Mouse (Mus musculus): ENCODE results near the gene Pwwp2a. TPM values are rescaled to one million over a fixed set of nuclear protein-coding genes. Genes with fewer than 3 reads are reported as not detected.

Gene Pwwp2a
- total RNA-seq, 1 experiment from 2014 or later = 37.7 TPM

DNA sequence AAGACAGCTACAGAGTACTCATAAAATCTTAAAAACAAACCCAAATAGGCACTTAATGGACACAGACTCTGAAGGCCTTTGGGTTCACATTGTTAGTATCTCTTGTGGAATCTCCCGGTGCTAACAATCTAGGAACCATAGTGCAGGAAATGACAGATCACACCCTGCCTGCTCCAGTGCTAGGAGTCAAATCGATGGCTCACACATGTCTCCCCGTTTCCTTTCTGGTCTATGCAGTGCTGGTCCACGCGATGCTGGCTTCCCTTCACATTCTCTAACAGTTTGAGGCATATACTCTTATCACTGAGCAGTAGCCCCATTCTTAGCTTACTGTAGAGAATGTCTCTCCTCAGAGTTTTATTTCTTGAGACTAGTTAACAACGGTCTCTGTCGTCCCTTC lies 46.0 kb downstream of the Pwwp2a start:
- DNase-seq = no peak

- DNase-seq = no peak
Measured at GRCm38 (mm10) chr11:43728737-43729301, 47.0 kb downstream of the Pwwp2a start.

DNA sequence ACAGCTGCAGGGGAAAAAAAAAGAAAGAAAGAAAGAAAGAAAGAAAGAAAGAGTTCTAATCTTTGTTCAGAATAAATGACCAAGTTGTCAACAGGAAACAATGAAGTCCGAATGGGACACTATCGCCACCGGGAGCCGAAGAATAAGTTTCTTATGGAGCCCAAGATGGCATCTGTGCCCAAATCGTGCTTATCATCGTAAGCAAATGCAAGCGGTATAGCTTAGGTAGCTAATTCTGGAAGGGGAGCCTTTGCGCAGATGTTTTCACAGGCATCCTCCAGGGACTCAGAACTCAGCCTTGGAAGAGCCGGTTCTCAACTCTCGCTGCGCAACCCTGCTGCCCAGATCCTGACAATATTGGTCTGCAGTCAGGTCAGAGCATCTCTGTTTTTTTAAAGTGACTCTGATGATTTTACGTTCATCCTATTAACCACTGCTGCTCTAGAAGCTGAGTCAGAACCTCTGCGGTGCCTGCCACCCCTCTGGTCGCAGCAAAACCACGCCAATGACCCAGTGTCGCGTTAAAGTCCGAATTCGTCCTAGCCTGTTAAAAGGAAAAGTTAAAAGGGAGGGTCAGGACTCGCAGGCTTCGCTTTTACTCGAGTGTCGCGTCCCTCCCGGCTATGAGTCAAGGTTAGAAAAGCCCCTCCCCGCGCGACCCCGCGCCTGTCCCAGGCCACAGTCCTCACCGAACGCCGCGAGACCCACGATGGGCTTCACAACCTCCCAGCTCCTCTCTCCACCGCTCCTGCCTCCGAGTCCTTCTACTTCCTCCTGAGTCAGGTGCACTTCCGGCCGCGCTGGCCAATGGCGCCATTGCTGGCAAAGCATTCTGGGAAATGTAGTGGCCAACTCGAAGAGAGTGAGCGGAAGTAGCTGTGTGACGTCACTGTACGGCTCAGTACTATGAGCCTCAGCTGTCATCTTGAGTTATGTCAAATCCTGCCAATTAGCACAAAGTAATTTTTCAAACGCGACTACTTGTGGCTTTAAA lies 65.7 kb downstream of the Pwwp2a start, which contains the start of gene Ttc1:
TSS of gene Ttc1 (minus strand) at position 776 of the 994 bp plus-strand sequence.
- peak; percentile 95 for DNase-seq

GRCm38 (mm10) chr11:43751542-43751941 lies 69.7 kb downstream of the Pwwp2a start:
- no peak for DNase-seq

- no peak for DNase-seq
Measured at GRCm38 (mm10) chr11:43754568-43754967, 72.8 kb downstream of the Pwwp2a start.

- DNase-seq = no peak
Measured at GRCm38 (mm10) chr11:43755411-43755810, 73.6 kb downstream of the Pwwp2a start.

DNA sequence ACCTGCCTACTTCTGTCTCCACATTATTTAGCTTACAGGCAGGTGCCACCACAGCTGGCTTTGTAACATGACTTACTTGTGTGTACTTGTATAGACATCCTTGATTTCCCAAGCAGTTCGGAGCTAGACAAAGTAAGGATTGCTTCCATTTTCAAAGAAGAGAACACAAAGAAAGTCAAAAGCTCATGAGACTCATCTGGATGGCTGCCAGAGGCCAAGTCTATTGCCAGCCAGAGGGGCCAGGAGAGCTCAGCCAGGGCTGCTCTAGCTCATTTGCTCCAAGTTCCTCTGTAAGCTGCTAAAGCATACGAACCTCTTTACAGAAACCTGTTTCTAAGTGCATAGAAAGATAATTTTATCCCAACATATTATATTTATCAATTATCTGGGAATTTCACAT lies 76.6 kb downstream of the Pwwp2a start:
- DNase-seq = peak; percentile 10

DNA sequence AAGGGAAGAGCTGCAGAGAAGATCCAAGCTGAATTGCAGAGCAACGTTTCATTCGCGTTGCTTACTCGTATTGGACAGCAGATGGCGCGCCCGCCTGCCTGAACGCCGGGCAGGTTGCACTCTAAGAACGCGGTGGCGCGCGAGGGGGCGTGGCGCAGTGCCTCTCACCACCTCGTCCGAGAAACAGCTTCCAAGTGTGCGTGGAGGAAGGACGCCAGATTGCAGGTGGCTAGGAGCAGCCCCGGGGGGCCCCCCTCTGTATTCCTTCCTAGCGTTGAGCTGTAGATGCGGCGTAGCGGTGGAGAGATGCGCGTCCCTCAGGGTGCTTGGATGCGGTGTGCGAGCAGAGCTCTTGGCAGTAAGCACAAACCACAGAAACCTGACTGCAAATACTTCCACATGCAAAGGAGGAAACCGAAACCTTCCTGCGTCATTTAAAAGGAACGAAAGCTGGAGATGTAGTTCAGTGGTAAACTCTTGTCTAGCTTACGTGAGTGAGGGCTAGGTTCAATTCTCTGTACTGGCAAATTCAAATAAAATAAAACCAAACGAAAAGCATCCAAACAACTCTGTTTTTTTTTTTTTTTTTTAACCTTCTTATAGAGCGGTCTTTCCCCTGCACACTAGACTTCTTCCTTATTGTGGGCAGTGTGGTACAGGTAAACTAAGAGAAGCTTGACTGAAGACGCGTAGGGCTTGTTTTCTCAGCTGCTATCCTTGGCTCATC lies 85.3 kb downstream of the Pwwp2a start:
- DNase-seq = peak; percentile 78

DNA sequence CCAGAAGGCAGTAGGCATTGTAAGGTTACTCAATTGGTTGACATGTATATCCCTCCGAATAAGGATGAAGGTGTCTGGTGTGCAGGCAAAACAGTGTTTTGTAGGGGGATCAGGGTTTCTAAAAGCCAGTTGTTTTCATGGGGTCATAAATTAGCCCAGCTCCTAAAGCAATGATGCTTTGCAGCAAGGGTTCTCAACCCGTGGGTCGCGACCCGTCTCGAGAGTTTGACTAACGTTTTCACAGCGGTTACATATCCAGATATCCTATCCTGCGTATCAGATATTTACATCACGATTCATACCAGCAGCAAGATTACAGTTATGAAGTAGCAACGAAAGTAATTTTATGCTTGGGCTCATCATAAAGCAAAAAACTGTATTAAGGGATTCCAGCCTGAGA lies 86.0 kb downstream of the Pwwp2a start:
- DNase-seq = no peak

- DNase-seq = no peak
Measured at GRCm38 (mm10) chr11:43770110-43770509, 88.3 kb downstream of the Pwwp2a start.

Other genes with a start within 250 kb of the Pwwp2a start
- 41.8 and 48.1 TPM in 2 replicates for gene Slu7, start 248.3 kb upstream of the Pwwp2a start, total RNA-seq (2021)
- 4.2 and 6.7 TPM in 2 replicates for gene C1qtnf2, start 207.7 kb upstream of the Pwwp2a start, total RNA-seq (2021)
- gene Ccnjl, start 153.2 kb upstream of the Pwwp2a start, total RNA-seq (2021) = 3.2 and 3.9 TPM in 2 replicates
- 1.0 and 1.1 TPM in 2 replicates for gene 4933415A04Rik, start 95.0 kb upstream of the Pwwp2a start, total RNA-seq (2021)
- gene Fabp6, start 80.5 kb upstream of the Pwwp2a start, total RNA-seq (2021) = not detected in 2 replicates
- 53.7 and 55.1 TPM in 2 replicates for gene Ttc1, start 66.0 kb downstream of the Pwwp2a start, total RNA-seq (2021)
- 1.2 TPM in 2 replicates for gene Adra1b, start 219.2 kb downstream of the Pwwp2a start, total RNA-seq (2021)

Data from adrenal gland, postnatal 25 days (tissue).